Mouse (Mus musculus) heart, postnatal 36 days (tissue): ENCODE results near the gene Eif4e2. TPM values are rescaled to one million over a fixed set of nuclear protein-coding genes. Genes with fewer than 3 reads are reported as not detected.

Experiments used
- DNase-seq, 2 experiments: peaks; one replicate each; pipeline ENCODE4 v3.0.0; 2021 to 2022
- intact Hi-C: fragments of 180-260 bp; cut with DNase I; formaldehyde crosslinking; loops from one replicate; pipeline ENCODE4 v1.15.1; 2025
- total RNA-seq, 2 experiments: library from RNA; stranded (reverse); gene quantifications; 2 replicates each; pipeline ENCODE4 v1.2.3; 2021

Gene Eif4e2
- total RNA-seq = 10 to 100 TPM; 42.9 to 50.8 TPM

DNA sequence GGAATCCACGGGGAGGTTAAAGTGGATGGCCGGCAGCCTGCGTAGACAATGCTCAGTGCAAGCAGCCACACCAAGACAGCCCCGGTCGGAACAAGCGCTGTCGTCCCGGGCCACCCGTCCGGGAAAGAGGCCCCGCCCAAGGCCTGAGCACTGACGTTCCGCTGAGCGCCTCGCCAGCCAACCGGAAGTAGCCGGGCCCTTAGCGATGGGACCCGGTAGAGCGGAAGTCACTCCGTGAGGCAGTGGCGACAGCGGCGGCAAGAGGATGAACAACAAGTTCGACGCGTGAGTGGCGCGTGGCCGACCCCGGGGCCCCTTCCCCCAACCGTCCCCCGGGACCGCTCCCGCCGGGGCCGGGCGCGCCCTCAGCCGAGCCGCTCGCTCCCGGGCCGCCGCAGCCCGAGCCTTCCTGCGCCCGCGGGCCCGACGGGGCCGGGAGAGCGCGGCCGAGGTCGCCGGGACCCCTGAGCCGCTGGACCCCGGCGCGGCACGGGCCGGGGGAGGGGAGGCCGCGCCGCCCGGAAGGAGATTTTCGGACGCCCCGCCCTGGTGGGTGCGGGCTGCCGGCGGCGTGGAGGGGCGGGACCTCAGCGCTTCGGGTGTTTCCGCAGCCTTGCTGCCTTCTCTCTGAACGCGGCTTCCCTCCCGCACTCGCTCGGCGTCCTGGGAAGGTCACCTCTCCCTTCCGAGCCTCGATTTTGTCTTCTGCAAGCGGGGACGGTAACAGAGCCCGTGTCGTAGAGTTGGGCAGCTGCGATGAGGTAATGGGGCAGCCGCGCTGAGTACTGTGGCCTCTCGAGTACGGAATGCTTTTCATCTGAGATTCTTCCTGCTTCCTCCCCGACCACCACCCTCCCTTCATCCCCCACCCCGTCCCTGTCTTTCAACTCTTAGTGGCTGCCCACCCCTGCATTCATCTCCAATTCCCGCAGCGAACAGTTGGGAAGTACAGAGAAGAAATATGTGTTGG, at the start of gene Eif4e2:
Gene Eif4e2, plus strand, starts transcription at position 180 of the 970 bp plus-strand sequence.
- DNase-seq = peak; percentile 93
- intact Hi-C loops = no loop called here

DNA sequence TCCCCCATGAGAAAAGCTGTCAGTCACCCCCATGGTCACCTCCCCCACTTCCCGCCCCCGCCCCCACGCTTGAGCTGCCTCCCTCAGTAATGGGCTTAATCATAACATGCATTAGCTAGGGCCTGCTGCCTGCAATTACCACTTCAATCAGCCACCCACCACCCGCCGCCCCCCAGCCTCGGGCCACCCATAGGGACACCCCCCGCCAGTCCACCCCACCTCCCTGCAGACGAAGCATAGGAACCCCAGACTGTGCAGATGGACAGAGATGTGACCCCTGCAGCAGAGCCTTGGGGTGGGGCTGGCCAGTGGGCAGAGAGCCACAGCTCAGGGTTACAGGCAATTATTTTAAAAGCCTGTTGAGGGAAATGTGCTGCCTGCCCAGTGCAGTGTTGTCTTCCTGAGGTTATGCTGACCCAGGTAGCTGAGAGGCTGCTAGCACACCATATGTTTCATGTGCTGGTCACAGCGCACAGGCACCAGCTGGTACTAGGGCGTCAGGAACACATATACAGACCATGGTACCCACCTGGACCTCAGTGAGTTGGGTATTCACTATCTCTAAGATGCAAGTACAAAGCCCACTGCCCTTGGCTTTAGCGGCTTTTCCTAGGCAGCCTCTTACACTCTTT, 49.4 kb upstream of the Eif4e2 start:
- no peak for DNase-seq
- intact Hi-C loops = no loop called here

DNA sequence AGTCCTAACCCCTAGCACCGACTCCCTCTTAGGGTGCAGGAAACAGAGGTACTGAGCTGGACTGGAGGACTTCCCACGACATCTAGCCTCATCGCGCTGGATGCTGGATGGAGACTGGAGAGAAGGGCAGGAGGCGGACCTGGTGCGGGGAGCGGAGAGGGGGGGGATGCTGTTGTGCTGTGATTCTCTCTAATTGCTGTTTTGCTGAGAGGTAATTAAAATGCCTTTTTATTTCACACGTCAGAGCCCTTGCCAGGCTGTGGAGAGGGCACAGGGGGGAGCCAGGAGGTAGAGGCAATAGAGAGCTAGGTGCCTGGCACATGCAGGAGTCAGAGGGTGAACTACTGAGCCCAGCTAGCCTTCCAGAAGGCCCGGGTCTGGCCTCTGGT, 48.9 kb upstream of the Eif4e2 start:
- DNase-seq = no peak
- intact Hi-C loops = no loop called here

DNA sequence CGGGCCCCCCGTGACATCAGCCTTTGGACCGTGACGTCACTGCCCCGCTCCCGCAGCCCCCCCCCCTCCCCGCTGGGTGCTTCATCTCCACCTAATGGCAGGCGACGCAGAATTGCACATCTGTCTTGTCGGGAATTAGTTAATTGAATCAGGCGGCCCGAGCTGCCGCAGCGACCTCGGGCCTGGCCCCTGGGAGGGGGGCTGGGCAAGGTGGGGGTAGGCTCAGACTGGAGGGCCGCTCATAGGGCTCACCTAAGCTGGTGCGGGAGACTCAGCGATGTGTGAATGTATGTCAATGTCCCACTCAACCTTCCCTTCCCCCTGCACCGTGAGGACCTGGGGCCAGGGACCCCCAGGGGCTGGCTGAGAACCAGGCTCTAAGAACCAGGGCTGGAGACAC, 43.3 kb upstream of the Eif4e2 start:
- DNase-seq = no peak
- intact Hi-C loops = no loop called here

GRCm38 (mm10) chr1:87171312-87171711, 42.4 kb upstream of the Eif4e2 start:
- DNase-seq = no peak
- intact Hi-C loops = no loop called here

DNA sequence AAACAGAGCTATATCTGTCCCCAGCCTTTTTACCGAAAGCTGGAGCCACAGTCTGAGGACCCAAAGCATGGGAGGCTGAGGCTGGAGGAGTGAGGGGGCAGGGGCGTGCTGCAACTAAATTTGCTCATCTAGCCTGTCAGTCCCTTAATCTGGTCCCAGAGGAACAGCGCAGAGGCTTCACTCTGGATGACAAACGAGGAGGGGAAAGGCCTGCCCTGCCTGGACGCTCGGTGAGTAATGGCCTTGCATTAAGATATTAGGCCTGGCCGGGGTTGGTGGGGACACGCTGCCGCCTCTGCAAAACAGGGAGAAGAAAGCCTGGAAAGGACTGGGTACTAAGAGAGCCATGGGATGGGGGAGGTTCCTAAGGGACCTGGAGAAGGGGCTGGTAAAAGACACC, 41.4 kb upstream of the Eif4e2 start:
- intact Hi-C loops = no loop called here
- DNase-seq = no peak

DNA sequence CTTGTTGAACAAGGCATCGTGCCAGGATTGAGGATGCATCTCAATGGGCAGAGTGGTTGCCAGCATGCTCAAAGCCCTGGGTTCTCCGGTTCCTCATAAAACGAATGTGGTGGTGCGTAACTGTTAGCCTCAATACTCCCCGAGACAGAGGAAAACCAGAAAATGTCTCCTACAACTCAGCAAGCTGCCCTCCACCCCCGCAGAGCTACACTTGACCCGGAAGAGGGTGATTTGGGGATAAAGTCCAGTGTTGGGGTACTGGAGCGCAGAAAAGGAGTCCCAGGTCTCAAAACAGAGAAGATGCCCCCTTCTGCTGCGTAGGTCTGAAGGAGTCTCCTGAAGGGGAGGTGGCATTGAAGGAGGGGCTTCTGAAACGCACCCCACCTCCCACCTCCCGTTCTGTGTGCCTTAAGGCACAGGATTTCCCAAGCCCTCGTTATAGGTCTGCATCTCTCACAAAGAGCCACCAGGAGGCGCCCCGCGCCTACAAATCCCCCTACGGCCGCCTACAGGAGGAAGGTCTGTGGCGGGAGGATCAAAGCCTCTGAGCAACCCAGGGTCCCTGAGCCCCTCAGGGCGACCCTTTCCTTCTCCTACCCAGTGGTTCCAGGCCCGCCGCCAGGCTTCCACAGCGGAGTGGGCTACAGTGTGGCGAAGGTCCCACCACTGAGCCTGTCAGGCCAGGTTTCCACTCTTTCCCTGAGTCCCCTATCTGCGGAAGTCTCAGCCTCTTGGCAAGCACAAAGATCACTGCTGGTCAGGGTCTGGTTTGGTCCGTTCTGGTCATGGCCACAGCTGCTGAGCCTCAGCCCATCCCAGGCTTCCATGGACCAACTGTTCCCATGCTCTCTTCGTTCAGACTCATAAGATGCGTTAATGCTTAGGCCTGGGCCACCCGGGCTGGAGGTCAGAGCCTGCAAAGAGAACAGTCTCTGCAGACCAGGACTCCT, 39.4 kb upstream of the Eif4e2 start:
- DNase-seq = peak; percentile 61 to 63
- intact Hi-C loops = no loop called here

GRCm38 (mm10) chr1:87175852-87176292, 37.8 kb upstream of the Eif4e2 start:
- DNase-seq = peak; percentile 20 to 32
- intact Hi-C loops = no loop called here

- no peak for DNase-seq
- intact Hi-C loops = no loop called here
Measured at GRCm38 (mm10) chr1:87180896-87181295, 32.8 kb upstream of the Eif4e2 start.

DNA sequence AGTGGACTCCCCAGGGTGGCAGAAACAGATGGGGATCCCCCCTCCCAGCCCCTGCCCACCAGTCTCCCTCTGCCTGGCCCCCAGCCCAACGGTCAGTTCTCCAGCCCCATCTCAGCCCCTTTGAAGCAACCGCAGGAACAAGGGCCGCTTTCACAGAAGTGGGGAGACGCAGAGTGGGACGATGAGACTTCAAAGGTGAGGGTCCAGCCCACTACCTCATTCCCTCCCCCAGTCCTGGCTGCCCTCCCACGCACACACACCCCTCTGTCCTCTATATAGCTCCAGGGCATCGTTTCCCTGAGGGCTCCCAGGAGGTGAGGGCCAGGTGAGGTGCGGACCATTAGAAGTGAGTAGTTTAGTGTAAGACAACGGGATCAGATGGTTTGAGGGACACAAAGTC, 30.7 kb upstream of the Eif4e2 start, which contains the start of gene Prss56:
Gene Prss56, plus strand, starts transcription at position 301 of the 400 bp plus-strand sequence.
- DNase-seq = no peak
- intact Hi-C loops = no loop called here

DNA sequence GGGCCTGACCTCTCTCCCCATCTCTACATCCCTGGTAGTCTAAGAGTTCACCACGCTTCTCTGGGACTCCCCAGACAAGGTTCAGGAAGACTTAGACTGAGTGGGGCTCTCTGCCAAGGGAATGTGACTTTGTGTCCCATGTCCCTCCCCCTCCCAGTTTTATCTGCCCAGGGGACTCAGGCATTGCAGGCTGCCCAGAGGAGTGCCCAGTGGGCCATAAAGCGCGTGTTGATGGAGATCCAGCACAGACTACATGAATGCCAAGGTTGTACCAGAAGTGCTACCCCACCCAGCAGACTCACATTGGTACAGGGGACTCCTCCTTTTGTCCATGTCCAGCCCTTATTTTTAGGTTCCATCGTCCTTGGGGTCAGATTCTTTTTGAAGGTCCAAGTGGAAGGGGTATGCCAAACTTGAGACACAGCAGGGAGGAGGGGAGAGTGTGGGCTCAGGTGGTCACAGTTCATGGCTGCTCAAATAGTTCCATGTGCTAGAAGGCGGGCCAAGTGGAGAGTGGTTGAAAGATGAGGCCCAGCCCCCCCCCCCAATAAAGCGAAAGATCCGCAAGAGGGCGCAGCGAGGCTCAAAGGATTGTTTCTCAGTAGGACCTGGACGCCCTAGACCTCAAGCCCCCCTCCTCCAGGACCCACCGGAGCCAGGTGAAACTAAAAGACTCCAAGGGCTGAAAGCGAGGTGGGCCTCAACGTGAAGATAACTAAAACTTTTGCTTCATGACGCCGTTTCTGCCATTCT, 29.5 kb upstream of the Eif4e2 start:
- DNase-seq = no peak
- intact Hi-C loops = no loop called here

- intact Hi-C loops = loop anchor here (1.0 to 5.0 kb wide), 3 partner anchors 142 to 534 kb away; no protein-coding TSS in a partner anchor
- DNase-seq = peak; percentile 75 to 78
Measured at GRCm38 (mm10) chr1:87184751-87185139, 29.0 kb upstream of the Eif4e2 start.

GRCm38 (mm10) chr1:87185526-87185925, 28.2 kb upstream of the Eif4e2 start:
- intact Hi-C loops = loop anchor here (1.0 to 5.0 kb wide), 3 partner anchors 143 to 535 kb away; no protein-coding TSS in a partner anchor
- no peak for DNase-seq

- intact Hi-C loops = loop anchor here (1.0 to 5.0 kb wide), 4 partner anchors 88 to 572 kb away; no protein-coding TSS in a partner anchor
- DNase-seq = peak in 1 of 2 experiments; percentile 9
Measured at GRCm38 (mm10) chr1:87186261-87187036, 27.3 kb upstream of the Eif4e2 start.

GRCm38 (mm10) chr1:87187037-87187355, 26.7 kb upstream of the Eif4e2 start:
- peak; percentile 74 to 82 for DNase-seq
- intact Hi-C loops = loop anchor here (1.0 to 5.0 kb wide), 4 partner anchors 89 to 572 kb away; no protein-coding TSS in a partner anchor

DNA sequence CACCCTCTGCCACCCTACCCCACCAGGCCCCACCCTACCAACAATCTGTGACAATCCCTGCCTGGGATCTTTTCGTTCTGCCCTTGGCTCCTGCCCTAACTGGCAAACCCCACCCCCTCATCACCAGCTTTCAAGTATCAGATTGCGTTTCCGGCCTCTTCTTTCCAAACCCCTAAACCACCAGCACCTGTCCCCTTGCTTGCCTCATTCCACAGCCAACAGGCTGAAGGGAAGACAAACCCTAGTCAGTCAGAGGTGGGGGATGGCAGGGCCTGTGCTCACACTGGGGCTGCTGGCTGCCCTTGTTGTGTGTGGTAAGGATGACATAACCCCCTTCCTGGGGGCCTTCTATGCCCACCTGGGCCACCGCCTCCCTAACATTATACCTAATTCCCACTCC, 23.3 kb upstream of the Eif4e2 start, which contains the start of gene Chrnd:
Gene Chrnd, plus strand, starts transcription at position 179 of the 400 bp plus-strand sequence.
- DNase-seq = no peak
- intact Hi-C loops = no loop called here

- intact Hi-C loops = no loop called here
- no peak for DNase-seq
Measured at GRCm38 (mm10) chr1:87197296-87197695, 16.4 kb upstream of the Eif4e2 start.

GRCm38 (mm10) chr1:87198119-87199065, 15.3 kb upstream of the Eif4e2 start:
- intact Hi-C loops = no loop called here
- no peak for DNase-seq
